Mouse (Mus musculus) thymus, adult 2 months (tissue): ENCODE data around the gene Ppif.

Source experiments
- CTCF ChIP-seq: fragments of 200-500 bp; IDR thresholded peaks from 2 replicates; pipeline ENCODE4 v1.5.1; 2012; ENCODE audit warnings: mild to moderate bottlenecking, control low read depth, low read length, moderate library complexity, borderline replicate concordance; ENCODE audit not compliant: control insufficient read depth, poor library complexity, insufficient read depth; ENCODE audit errors: extremely low read depth
- POLR2A ChIP-seq: fragments of 200-500 bp; IDR thresholded peaks from 2 replicates; pipeline ENCODE4 v1.6.1; 2012; ENCODE audit warnings: mild to moderate bottlenecking, low read length, control low read depth, moderate library complexity; ENCODE audit not compliant: control insufficient read depth, poor library complexity, insufficient read depth; ENCODE audit errors: extremely low read depth

GRCm38 (mm10) chr14:25646161-25646621 is 47.8 kb upstream of the Ppif start:
- TF ChIP-seq POLR2A: no peak
- peak; percentile 89; the same call in 1 of the 2 replicates for TF ChIP-seq CTCF
